Mouse (Mus musculus) frontal cortex, postnatal 14 days (tissue): Measurements from ENCODE around the gene Ranbp9.

Source experiments
- DNase-seq, 2 experiments: peaks; one replicate each; pipeline ENCODE4 v3.0.0; 2022; ENCODE audit warnings: low spot score in 2 of 2

Gene Ranbp9

GRCm38 (mm10) chr13:43364985-43365824, 115.9 kb downstream of the Ranbp9 start, which contains the start of gene Sirt5:
Gene Sirt5 (plus strand): TSS chr13:43365496.
- peak; percentile 78 to 81 for DNase-seq

- DNase-seq: no peak
These were observed 118.7 kb downstream of the Ranbp9 start for GRCm38 (mm10) chr13:43362353-43362752.

- DNase-seq: no peak
These were observed 120.5 kb downstream of the Ranbp9 start for GRCm38 (mm10) chr13:43360534-43360933.

- no peak for DNase-seq
These were observed 124.5 kb downstream of the Ranbp9 start for GRCm38 (mm10) chr13:43356346-43357125.

GRCm38 (mm10) chr13:43354362-43354761, 126.7 kb downstream of the Ranbp9 start:
- no peak for DNase-seq

GRCm38 (mm10) chr13:43353356-43353755, 127.7 kb downstream of the Ranbp9 start:
- DNase-seq: no peak
